Mouse (Mus musculus) cerebellum, adult 11 months (tissue): Measurements from ENCODE around the gene Gm21958.

Source experiments
- DNase-seq: peaks from one replicate; pipeline ENCODE4 v3.0.0; 2022

Gene Gm21958

GRCm38 (mm10) chr3:54714253-54714652, at the start of gene Gm21958:
Gm21958 (minus strand) TSS chr3:54714353.
- DNase-seq, result no peak

GRCm38 (mm10) chr3:54761258-54761657, 47.1 kb upstream of the Gm21958 start:
- DNase-seq, result no peak

GRCm38 (mm10) chr3:54760321-54761115, 46.4 kb upstream of the Gm21958 start:
- no peak for DNase-seq

- DNase-seq, result no peak
These were observed 45.1 kb upstream of the Gm21958 start for GRCm38 (mm10) chr3:54759211-54759610.

GRCm38 (mm10) chr3:54757446-54757845, 43.3 kb upstream of the Gm21958 start:
- no peak for DNase-seq

GRCm38 (mm10) chr3:54756058-54756457, 41.9 kb upstream of the Gm21958 start:
- DNase-seq, result peak; percentile 27

GRCm38 (mm10) chr3:54755145-54756041, 41.2 kb upstream of the Gm21958 start, which contains the start of gene Smad9:
Smad9 (plus strand) TSS chr3:54755582.
- peak; percentile 72 for DNase-seq

- no peak for DNase-seq
These were observed 39.3 kb upstream of the Gm21958 start for GRCm38 (mm10) chr3:54753411-54753810.

GRCm38 (mm10) chr3:54745799-54746198, 31.6 kb upstream of the Gm21958 start:
- no peak for DNase-seq

- DNase-seq, result no peak
These were observed 27.8 kb upstream of the Gm21958 start for GRCm38 (mm10) chr3:54741965-54742364.

GRCm38 (mm10) chr3:54737317-54737716, 23.2 kb upstream of the Gm21958 start:
- no peak for DNase-seq

- DNase-seq, result peak; percentile 17
These were observed 22.2 kb upstream of the Gm21958 start for GRCm38 (mm10) chr3:54736101-54736927.

- DNase-seq, result peak; percentile 93
These were observed 21.3 kb upstream of the Gm21958 start, which contains the start of the genes Exosc8 and Alg5 for GRCm38 (mm10) chr3:54735247-54736046. Exosc8 (minus strand) TSS chr3:54735393. Alg5 (plus strand) TSS chr3:54735539.

- DNase-seq, result peak; percentile 90
These were observed 20.5 kb upstream of the Gm21958 start for GRCm38 (mm10) chr3:54734411-54735246.

GRCm38 (mm10) chr3:54732371-54732770, 18.2 kb upstream of the Gm21958 start:
- no peak for DNase-seq

- DNase-seq, result no peak
These were observed 17.5 kb upstream of the Gm21958 start for GRCm38 (mm10) chr3:54731626-54732150.

- no peak for DNase-seq
These were observed 13.9 kb upstream of the Gm21958 start for GRCm38 (mm10) chr3:54728100-54728499.

- DNase-seq, result no peak
These were observed 13.4 kb upstream of the Gm21958 start for GRCm38 (mm10) chr3:54727588-54727987.

GRCm38 (mm10) chr3:54725344-54725743, 11.2 kb upstream of the Gm21958 start:
- no peak for DNase-seq

GRCm38 (mm10) chr3:54723741-54724500, 9.8 kb upstream of the Gm21958 start:
- no peak for DNase-seq
